Mouse (Mus musculus) lung, postnatal 0 days (tissue): ENCODE results near the gene Ddx28.

Experiments used
- CTCF ChIP-seq: IDR thresholded peaks from 2 replicates; pipeline ENCODE4 v1.5.1; 2016; ENCODE audit warnings: antibody characterized with exemption, mild to moderate bottlenecking
- EP300 ChIP-seq: IDR thresholded peaks from 2 replicates; pipeline ENCODE4 v1.6.1; 2016; ENCODE audit warnings: antibody characterized with exemption, mild to moderate bottlenecking, control low read depth

DNA sequence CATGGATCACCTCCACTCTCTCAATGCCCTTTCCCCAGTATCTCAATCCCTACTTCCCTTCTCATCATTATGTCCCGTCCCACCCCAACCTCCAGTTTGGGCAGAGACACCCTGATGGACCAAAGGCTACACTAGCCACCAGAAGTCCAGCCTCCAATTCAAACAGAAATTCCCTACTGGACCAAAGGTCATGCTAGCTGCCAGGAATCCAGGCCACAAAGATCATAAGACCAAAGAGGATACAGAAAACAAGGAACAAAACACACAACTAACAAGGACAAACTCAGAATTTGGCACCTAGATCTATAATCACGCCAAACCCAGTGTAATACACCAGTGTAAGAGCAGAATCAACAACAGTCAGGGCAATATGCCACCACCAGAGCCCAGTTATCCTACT lies 12.7 kb downstream of the Ddx28 start:
- no peak for TF ChIP-seq CTCF
- no peak for TF ChIP-seq EP300
